Mouse (Mus musculus): Measurements from ENCODE around the gene Gm45808. TPM values are rescaled to one million over a fixed set of nuclear protein-coding genes. Genes with fewer than 3 reads are reported as not detected.
A peak's percentile ranks its signal among the peaks of the same experiment; 100 is the strongest.

The Gm45808 gene
- polyA plus RNA-seq, 1 experiment from 2014 or later: not detected

DNA sequence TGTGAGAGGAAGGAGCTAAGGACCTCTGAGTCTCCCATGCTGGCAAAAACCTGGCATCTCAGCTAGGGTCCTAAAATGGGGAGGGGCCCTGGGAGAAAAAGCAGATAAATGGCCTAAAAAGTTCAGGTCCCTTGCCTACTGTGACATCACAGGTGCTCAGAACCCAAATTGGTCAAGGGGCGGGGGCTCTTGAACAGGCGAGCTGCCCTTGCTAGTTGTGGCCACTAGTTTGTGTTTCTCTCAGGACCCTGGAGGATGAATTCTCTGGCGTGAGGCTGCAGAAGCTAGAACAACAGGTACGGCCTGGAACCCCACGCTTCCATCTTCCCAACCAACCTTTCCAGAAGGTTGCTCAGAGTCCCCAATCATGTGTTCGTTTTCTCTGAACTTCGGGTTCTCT lies 27.8 kb upstream of the Gm45808 start:
- H3K9ac ChIP-seq (ENCODE audit: low read length): no peak overlapping the region
- WGBS: 86% methylated on average over 7 of the region's 7 CpGs
- ATAC-seq (ENCODE audit: low FRiP score): no peak

DNA sequence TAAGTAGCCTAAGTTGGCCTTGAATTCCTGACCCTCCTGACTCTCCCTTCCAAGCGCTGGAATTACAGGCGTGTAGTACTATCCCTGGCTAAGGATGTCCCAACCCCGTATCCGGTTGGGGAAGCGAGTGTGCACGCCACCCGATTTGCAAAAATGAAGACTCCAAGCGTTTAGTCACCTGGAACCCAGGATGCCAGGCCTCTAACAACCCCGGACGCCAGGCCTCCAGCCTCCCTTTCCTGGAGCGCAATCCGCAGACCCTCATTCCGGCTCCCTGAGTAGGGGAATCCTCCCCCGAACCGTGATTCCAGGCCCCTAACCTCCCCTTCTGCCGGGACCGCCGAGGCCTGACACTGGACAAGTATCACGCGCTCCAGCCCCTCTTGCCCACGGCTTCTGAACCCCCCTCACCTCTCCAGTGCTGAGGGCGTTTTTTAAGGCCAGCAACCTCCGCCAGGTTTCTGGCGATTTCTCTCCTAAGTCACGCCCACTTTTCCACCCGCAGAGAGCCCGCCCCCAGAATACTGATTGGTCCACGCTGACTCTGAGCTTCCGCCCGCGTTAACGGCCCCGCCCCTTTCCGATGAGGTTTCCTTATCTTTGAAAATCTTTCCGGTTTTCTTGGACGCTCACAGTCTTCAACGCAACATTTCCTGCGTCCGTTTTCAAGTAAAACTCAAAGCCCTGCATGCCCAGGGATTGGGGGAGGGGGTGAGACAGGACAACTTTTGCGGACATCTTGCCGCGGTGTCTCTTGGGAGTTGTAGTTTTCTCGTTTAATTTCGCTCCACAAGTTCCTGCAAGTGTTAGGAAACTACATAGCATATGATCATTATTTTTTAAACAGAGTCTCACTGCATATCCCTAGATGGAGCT lies 23.5 kb upstream of the Gm45808 start, which contains the start of gene Nucb1:
Gene Nucb1 (minus strand): TSS at position 495 of the 876 bp plus-strand sequence.
- no peaks in the 10 kb centered on the region for H3K9me3 ChIP-seq (ENCODE audit: control insufficient read depth, low read length)
- ATAC-seq (ENCODE audit: low FRiP score): peak; percentile 91
- peak within 1 kb of the TSS; percentile 76 for H3K27ac ChIP-seq (ENCODE audit: low read depth, low read length)
- DNase-seq (ENCODE audit: low spot score, missing footprints): peak; percentile 99
- H3K9ac ChIP-seq (ENCODE audit: low read length): peak within 1 kb of the TSS; percentile 81
- peaks cover 2% of the 10 kb centered on the region; the same call in 1 of the 2 replicates for H3K36me3 ChIP-seq (ENCODE audit: control insufficient read depth, insufficient read depth, low read length)
- H3K27me3 ChIP-seq (ENCODE audit: control insufficient read depth, insufficient read depth, low read length): no peaks in the 10 kb centered on the region
- peak within 1 kb of the TSS; percentile 69 for H3K4me3 ChIP-seq (ENCODE audit: low read depth, low read length)
- H3K4me1 ChIP-seq (ENCODE audit: control insufficient read depth, insufficient read depth, low read length): peaks cover 9% of the 10 kb centered on the region
- peak within 1 kb of the TSS; percentile 73 for H3K4me2 ChIP-seq
- under 1% methylated on average over 44 of the region's 44 CpGs for WGBS

More for the DNA sequence above, 27.8 kb upstream of the Gm45808 start:
- peaks cover 4% of the 10 kb centered on the region for H3K4me1 ChIP-seq (ENCODE audit: control insufficient read depth, insufficient read depth, low read length)
- H3K27ac ChIP-seq (ENCODE audit: low read depth, low read length): no peak overlapping the region
- no peak overlapping the region for H3K4me3 ChIP-seq (ENCODE audit: low read depth, low read length)
- no peaks in the 10 kb centered on the region for H3K36me3 ChIP-seq (ENCODE audit: control insufficient read depth, insufficient read depth, low read length)
- no peak overlapping the region for H3K4me2 ChIP-seq
- H3K27me3 ChIP-seq (ENCODE audit: control insufficient read depth, insufficient read depth, low read length): no peaks in the 10 kb centered on the region
- H3K9me3 ChIP-seq (ENCODE audit: control insufficient read depth, low read length): no peaks in the 10 kb centered on the region
- DNase-seq (ENCODE audit: low spot score, missing footprints): no peak

DNA sequence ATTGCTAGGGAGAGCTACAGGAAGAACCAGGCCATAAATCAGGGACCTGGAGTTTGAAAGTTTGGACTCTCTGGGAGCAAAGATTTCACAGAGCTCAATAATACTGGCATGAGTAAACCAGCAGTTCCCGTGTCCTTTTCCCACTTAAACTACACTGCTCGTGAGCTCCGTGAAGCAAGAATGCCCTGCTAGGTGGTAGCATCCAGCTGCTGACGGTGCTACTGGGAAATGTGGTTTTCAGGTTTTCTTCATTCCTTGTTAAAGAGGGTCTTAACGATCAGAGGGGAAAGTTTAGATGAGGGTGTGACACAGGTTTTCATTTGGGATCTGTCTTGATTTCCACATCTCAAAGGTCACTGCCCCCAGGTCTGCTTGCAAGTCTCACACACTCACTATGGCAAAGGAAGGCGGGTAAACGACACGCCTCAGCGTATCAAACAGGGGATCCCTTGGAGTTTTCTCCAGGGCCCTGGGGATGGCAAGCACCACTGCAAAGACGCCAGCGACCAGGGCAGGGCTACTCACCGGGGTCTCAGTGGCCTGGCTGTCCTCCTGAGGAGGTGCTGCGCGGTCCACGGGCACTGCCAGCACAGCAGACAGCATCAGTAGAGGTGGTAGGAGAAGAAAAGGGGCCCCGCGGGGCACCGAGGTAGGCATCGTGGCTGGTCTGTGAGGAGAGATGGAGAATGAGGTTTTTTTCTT lies 22.7 kb upstream of the Gm45808 start:
- WGBS: 47% methylated on average over 19 of the region's 19 CpGs
- Histone ChIP-seq H3K27ac (ENCODE audit: low read depth, low read length) (no peak overlapping the region), H3K4me1 (ENCODE audit: control insufficient read depth, insufficient read depth, low read length) (peaks cover 9% of the 10 kb centered on the region), H3K9ac (ENCODE audit: low read length) (peak overlapping the region; percentile 81), H3K4me3 (ENCODE audit: low read depth, low read length) (peak overlapping the region; percentile 69), H3K27me3 (ENCODE audit: control insufficient read depth, insufficient read depth, low read length) (no peaks in the 10 kb centered on the region), H3K4me2 (peak overlapping the region; percentile 73), H3K36me3 (ENCODE audit: control insufficient read depth, insufficient read depth, low read length) (peaks cover 2% of the 10 kb centered on the region; the same call in 1 of the 2 replicates), H3K9me3 (ENCODE audit: control insufficient read depth, low read length) (no peaks in the 10 kb centered on the region)
- peak; percentile 22; the same call in 1 of the 2 replicates for ATAC-seq (ENCODE audit: low FRiP score)
- DNase-seq (ENCODE audit: low spot score, missing footprints): no peak

DNA sequence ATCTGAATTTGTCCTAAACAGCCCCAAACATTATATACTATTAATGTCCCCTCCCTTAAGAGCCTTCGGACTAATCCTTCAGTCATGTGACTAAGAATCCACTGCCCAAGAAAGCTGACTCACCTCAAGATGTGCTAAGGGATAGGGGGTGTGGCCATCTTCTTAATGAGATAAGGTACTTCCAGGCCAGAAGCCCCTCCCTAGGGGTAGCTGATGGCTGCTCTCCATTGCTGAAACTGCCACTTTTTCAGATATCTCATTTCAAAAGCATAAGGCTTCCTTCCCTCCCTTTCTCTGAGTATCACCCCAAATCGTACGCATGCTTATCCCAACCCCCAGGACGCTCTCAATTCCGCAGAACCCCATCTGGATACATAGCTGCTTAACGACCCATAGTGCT lies 21.9 kb upstream of the Gm45808 start:
- DNase-seq (ENCODE audit: low spot score, missing footprints) (no peak), ATAC-seq (ENCODE audit: low FRiP score) (no peak)
- Histone ChIP-seq H3K4me3 (ENCODE audit: low read depth, low read length) (no peak overlapping the region), H3K36me3 (ENCODE audit: control insufficient read depth, insufficient read depth, low read length) (peaks cover 2% of the 10 kb centered on the region; the same call in 1 of the 2 replicates), H3K9ac (ENCODE audit: low read length) (no peak overlapping the region), H3K4me1 (ENCODE audit: control insufficient read depth, insufficient read depth, low read length) (peaks cover 9% of the 10 kb centered on the region), H3K27ac (ENCODE audit: low read depth, low read length) (no peak overlapping the region), H3K4me2 (no peak overlapping the region), H3K9me3 (ENCODE audit: control insufficient read depth, low read length) (no peaks in the 10 kb centered on the region), H3K27me3 (ENCODE audit: control insufficient read depth, insufficient read depth, low read length) (no peaks in the 10 kb centered on the region)
- WGBS: 94% methylated on average over 6 of the region's 6 CpGs

DNA sequence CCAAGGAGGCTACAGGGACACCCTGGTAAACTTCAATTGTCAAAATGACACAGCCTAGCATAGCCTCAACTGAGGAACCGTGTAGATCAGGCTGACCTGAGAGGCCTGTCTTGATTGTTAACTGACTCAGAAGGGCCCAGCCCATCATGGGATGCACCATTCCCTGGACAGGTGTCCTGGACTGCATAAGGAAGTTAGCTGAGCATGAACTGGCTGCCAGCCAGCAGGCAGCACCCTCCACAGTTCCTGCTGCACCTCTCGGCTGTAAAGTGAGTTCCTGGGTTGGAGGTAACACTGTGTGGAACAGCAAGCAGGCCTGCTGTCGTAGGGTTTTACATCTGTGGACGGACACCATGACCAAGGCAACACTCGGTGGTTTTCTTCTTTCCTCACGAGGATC lies 21.0 kb upstream of the Gm45808 start:
- WGBS: 91% methylated on average over 6 of the region's 6 CpGs
- Histone ChIP-seq H3K27ac (ENCODE audit: low read depth, low read length) (no peak overlapping the region), H3K4me3 (ENCODE audit: low read depth, low read length) (no peak overlapping the region), H3K27me3 (ENCODE audit: control insufficient read depth, insufficient read depth, low read length) (no peaks in the 10 kb centered on the region), H3K9ac (ENCODE audit: low read length) (no peak overlapping the region), H3K4me1 (ENCODE audit: control insufficient read depth, insufficient read depth, low read length) (peaks cover 9% of the 10 kb centered on the region), H3K9me3 (ENCODE audit: control insufficient read depth, low read length) (no peaks in the 10 kb centered on the region), H3K36me3 (ENCODE audit: control insufficient read depth, insufficient read depth, low read length) (peaks cover 2% of the 10 kb centered on the region; the same call in 1 of the 2 replicates), H3K4me2 (no peak overlapping the region)
- no peak for DNase-seq (ENCODE audit: low spot score, missing footprints)
- ATAC-seq (ENCODE audit: low FRiP score): no peak

DNA sequence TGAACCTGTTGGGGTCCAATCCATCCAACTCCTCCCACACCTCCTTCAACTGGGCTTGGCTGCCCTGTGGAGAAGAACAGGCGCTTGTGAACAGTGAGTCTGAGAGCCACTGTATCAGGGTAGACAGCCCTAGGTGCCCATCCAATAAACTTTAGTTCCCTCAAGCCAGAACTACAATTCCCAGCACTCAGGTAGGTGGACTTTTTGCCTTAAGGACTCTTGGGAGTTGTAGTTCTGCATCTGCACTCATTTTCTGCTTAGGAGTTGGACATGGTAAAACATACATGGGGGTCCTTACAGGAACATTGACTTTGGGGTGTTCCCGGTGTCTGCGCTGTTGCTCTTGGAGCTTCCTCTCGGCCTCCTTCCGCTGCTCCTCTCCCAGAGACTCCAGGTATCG lies 11.8 kb upstream of the Gm45808 start:
- WGBS: 95% methylated on average over 6 of the region's 6 CpGs
- Histone ChIP-seq H3K4me3 (ENCODE audit: low read depth, low read length) (no peak overlapping the region), H3K9me3 (ENCODE audit: control insufficient read depth, low read length) (no peaks in the 10 kb centered on the region), H3K27me3 (ENCODE audit: control insufficient read depth, insufficient read depth, low read length) (no peaks in the 10 kb centered on the region), H3K4me2 (no peak overlapping the region), H3K27ac (ENCODE audit: low read depth, low read length) (no peak overlapping the region), H3K36me3 (ENCODE audit: control insufficient read depth, insufficient read depth, low read length) (peaks cover 9% of the 10 kb centered on the region), H3K4me1 (ENCODE audit: control insufficient read depth, insufficient read depth, low read length) (no peaks in the 10 kb centered on the region), H3K9ac (ENCODE audit: low read length) (no peak overlapping the region)
- DNase-seq (ENCODE audit: low spot score, missing footprints) (no peak), ATAC-seq (ENCODE audit: low FRiP score) (no peak)

DNA sequence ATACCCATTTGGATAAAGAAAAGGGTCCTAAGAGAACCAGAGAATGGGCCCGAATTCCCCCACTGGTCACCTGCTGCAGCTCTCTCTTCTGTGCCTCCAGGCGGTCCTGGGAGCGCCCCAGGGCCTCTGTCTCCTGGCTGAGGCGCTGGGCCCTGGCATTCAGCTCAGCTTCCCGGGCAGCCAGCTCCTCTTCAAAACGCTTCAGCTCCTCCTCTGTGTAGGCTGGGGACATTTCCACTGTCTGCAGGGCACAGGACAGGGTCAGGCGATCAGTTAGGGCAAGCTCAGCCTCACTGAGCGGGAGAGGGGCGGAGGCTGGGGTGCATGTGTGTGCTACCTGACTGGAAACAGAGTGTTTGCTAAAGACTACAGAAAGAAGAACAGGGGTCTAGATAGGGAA lies 7.9 kb upstream of the Gm45808 start:
- DNase-seq (ENCODE audit: low spot score, missing footprints): no peak
- no peak overlapping the region for H3K4me2 ChIP-seq
- no peak for ATAC-seq (ENCODE audit: low FRiP score)
- peaks cover 2% of the 10 kb centered on the region; the same call in 1 of the 2 replicates for H3K36me3 ChIP-seq (ENCODE audit: control insufficient read depth, insufficient read depth, low read length)
- H3K9me3 ChIP-seq (ENCODE audit: control insufficient read depth, low read length): no peaks in the 10 kb centered on the region
- H3K27ac ChIP-seq (ENCODE audit: low read depth, low read length): no peak overlapping the region
- 87% methylated on average over 9 of the region's 9 CpGs for WGBS
- H3K27me3 ChIP-seq (ENCODE audit: control insufficient read depth, insufficient read depth, low read length): no peaks in the 10 kb centered on the region
- H3K4me1 ChIP-seq (ENCODE audit: control insufficient read depth, insufficient read depth, low read length): no peaks in the 10 kb centered on the region
- H3K4me3 ChIP-seq (ENCODE audit: low read depth, low read length): no peak overlapping the region
- H3K9ac ChIP-seq (ENCODE audit: low read length): no peak overlapping the region

DNA sequence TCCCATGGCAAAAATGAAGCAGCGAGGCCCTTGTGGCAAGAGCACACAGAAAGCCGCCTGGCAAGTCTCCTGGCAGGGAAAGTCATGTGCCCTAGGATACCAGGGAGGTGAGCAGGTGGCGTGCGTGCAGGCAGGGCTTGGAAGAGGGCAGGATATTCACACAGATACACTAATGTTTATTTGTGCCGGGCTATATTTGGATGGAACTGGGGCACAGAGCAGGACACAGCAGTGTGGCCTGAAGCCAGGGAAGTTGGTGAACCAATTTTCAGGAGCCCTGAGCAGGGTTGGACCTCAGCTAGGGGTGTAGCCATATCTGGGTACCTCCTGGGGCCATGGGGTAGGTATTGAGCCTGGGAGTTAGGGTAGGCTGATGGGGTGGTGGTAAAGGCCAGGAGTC lies 6.3 kb upstream of the Gm45808 start:
- ATAC-seq (ENCODE audit: low FRiP score) (no peak), DNase-seq (ENCODE audit: low spot score, missing footprints) (no peak)
- no peaks in the 10 kb centered on the region for H3K9me3 ChIP-seq (ENCODE audit: control insufficient read depth, low read length)
- H3K27me3 ChIP-seq (ENCODE audit: control insufficient read depth, insufficient read depth, low read length): no peaks in the 10 kb centered on the region
- H3K9ac ChIP-seq (ENCODE audit: low read length): no peak overlapping the region
- H3K4me3 ChIP-seq (ENCODE audit: low read depth, low read length): no peak overlapping the region
- H3K4me2 ChIP-seq: no peak overlapping the region
- 93% methylated on average over 5 of the region's 5 CpGs for WGBS
- no peaks in the 10 kb centered on the region; the same call in 1 of the 2 replicates for H3K4me1 ChIP-seq (ENCODE audit: control insufficient read depth, insufficient read depth, low read length)
- peaks cover 2% of the 10 kb centered on the region; the same call in 1 of the 2 replicates for H3K36me3 ChIP-seq (ENCODE audit: control insufficient read depth, insufficient read depth, low read length)
- no peak overlapping the region for H3K27ac ChIP-seq (ENCODE audit: low read depth, low read length)
